Mouse (Mus musculus) MEL (cell line): ENCODE measurements around the gene Cenpn. TPM values are rescaled to one million over a fixed set of nuclear protein-coding genes. Genes with fewer than 3 reads are reported as not detected.

ENCODE experiments used
- DNase-seq: peaks from one replicate; pipeline ENCODE4 v3.0.0; 2011; ENCODE audit warnings: low read depth, low spot score
- H3K27ac ChIP-seq: 2 replicates; pipeline ENCODE4 v1.5.1; 2012; ENCODE audit warnings: low read depth, mild to moderate bottlenecking, control low read depth, low read length, moderate library complexity; ENCODE audit not compliant: control insufficient read depth
- H3K27me3 ChIP-seq, 2 experiments: fragments of 150-350 bp in 1 of 2; sonication (generic) in 1 of 2; 2 replicates each; pipeline ENCODE4 v1.6.1; 2012; ENCODE audit warnings: low read length in 2 of 2, mild to moderate bottlenecking in 2 of 2, improper control_type of control experiment in 1 of 2, moderate library complexity in 1 of 2; ENCODE audit not compliant: insufficient read depth in 2 of 2, control insufficient read depth in 1 of 2
- H3K36me3 ChIP-seq, 2 experiments: 2 replicates each; pipeline ENCODE4 v1.6.1; 2012 to 2014; ENCODE audit warnings: low read length in 2 of 2, improper control_type of control experiment in 1 of 2, inconsistent platforms in 1 of 2, mild to moderate bottlenecking in 1 of 2; ENCODE audit not compliant: insufficient read depth in 2 of 2, control insufficient read depth in 1 of 2
- H3K4me1 ChIP-seq, 2 experiments: fragments of 150-350 bp in 1 of 2; sonication (generic) in 1 of 2; 2 replicates each; pipeline ENCODE4 v1.6.1; 2012; ENCODE audit warnings: low read length in 2 of 2, improper control_type of control experiment in 1 of 2, mild to moderate bottlenecking in 1 of 2; ENCODE audit not compliant: insufficient read depth in 2 of 2, control insufficient read depth in 1 of 2
- H3K4me3 ChIP-seq, 2 experiments: fragments of 150-350 bp in 1 of 2; sonication (generic) in 1 of 2; 2 replicates each; pipeline ENCODE4 v1.5.1; 2012; ENCODE audit warnings: low read depth in 2 of 2, low read length in 2 of 2, mild to moderate bottlenecking in 2 of 2, moderate library complexity in 2 of 2, control low read depth in 1 of 2, improper control_type of control experiment in 1 of 2; ENCODE audit not compliant: control insufficient read depth in 1 of 2, insufficient read depth in 1 of 2
- H3K79me2 ChIP-seq: 2 replicates; pipeline ENCODE4 v1.6.1; 2012; ENCODE audit warnings: mild to moderate bottlenecking, low read length, moderate library complexity; ENCODE audit not compliant: control insufficient read depth, poor library complexity, insufficient read depth
- H3K9ac ChIP-seq: 2 replicates; pipeline ENCODE4 v1.6.1; 2012; ENCODE audit warnings: low read depth, mild to moderate bottlenecking, control low read depth, low read length, moderate library complexity; ENCODE audit not compliant: control insufficient read depth, poor library complexity, severe bottlenecking
- H3K9me3 ChIP-seq: fragments of 150-350 bp; sonication (generic); replicated peaks from 2 replicates; pipeline ENCODE4 v1.6.1; 2012; ENCODE audit warnings: mild to moderate bottlenecking, low read length, improper control_type of control experiment, moderate library complexity; ENCODE audit not compliant: insufficient read depth
- CTCF ChIP-seq, 3 experiments: IDR thresholded peaks in 2 of 3; conservative IDR thresholded peaks in 1 of 3; 2 replicates each; pipeline ENCODE4 v1.5.1; 2011 to 2012; ENCODE audit warnings: low read length in 3 of 3, low read depth in 2 of 3, mild to moderate bottlenecking in 2 of 3, improper control_type of control experiment in 1 of 3, inconsistent platforms in 1 of 3, mixed read lengths in 1 of 3, moderate library complexity in 1 of 3; ENCODE audit not compliant: control insufficient read depth in 1 of 3, insufficient read depth in 1 of 3, poor library complexity in 1 of 3, severe bottlenecking in 1 of 3
- GATA1 ChIP-seq: IDR thresholded peaks from 2 replicates; pipeline ENCODE4 v1.6.1; 2011; ENCODE audit warnings: low read depth, low read length, improper control_type of control experiment
- SIN3A ChIP-seq: IDR thresholded peaks from 2 replicates; pipeline ENCODE4 v1.6.1; 2012; ENCODE audit warnings: low read length, improper control_type of control experiment, inconsistent platforms
- polyA plus RNA-seq, 2 experiments: library from polyadenylated mRNA; stranded (reverse) in 1 of 2; unstranded in 1 of 2; fragments of >175 nt in 1 of 2; fragments of >200 nt in 1 of 2; gene quantifications; 2 replicates each; pipeline versions ENCODE4 v1.2.1 to v1.2.4; 2012; ENCODE audit warnings: low replicate concordance in 2 of 2, low read depth in 1 of 2; ENCODE audit not compliant: insufficient read length in 2 of 2, insufficient read depth in 1 of 2, missing spikeins in 1 of 2
- total RNA-seq: library from RNA; depleted of rRNA; stranded (reverse); fragments of 300-350 nt; gene quantifications from 2 replicates; pipeline ENCODE4 v1.2.3, GENCODE M21; 2012; rRNA removed

Cenpn gene
- total and polyA plus RNA-seq, 3 experiments, result 41.8 to 59.5 TPM; not detected in 1

DNA sequence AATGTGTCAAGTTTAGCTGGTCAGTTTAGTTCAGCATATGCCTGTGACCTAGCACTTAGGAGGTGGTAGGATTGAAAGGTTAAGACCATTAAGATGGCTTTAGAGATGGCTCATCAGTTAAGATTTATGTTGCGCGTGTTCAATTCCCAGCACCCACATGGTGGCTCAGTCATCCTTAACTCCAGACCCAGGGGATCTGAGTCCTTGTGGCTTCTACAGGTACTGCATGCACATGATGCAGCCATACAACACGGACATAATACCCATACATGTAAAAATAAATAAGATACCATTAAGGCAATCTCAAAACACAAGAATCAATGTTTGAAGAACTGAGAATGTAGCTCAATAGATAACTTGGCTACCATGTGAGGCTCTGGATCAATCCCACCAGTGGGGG, 68.3 kb downstream of the Cenpn start:
- H3K9ac ChIP-seq, result no peak overlapping the region
- no peaks in the 10 kb centered on the region for H3K9me3 ChIP-seq
- no peak overlapping the region for H3K4me3 ChIP-seq
- peaks cover 0 to 17% of the 10 kb centered on the region in 2 experiments; a peak in 3 of 4 replicates for H3K4me1 ChIP-seq
- peak; percentile 44 for DNase-seq
- H3K79me2 ChIP-seq, result peaks cover 21% of the 10 kb centered on the region
- peaks cover 0 to 4% of the 10 kb centered on the region in 2 experiments; a peak in 1 of 4 replicates for H3K36me3 ChIP-seq
- peak in 2 of 3 experiments; percentile 18; a peak in 2 of 6 replicates for TF ChIP-seq CTCF (IDR thresholded peaks at IDR 0.05 in 2 of 3, conservative IDR thresholded peaks at IDR 0.05 in 1 of 3; ENCODE audit: control insufficient read depth in 1 of 3, insufficient read depth in 1 of 3, low read depth in 2 of 3, low read length in 3 of 3, poor library complexity in 1 of 3, severe bottlenecking in 1 of 3)
- TF ChIP-seq SIN3A, result no peak
- no peak for TF ChIP-seq GATA1
- H3K27ac ChIP-seq, result no peak overlapping the region
- no peaks in the 10 kb centered on the region for H3K27me3 ChIP-seq

Other genes with a start within 250 kb of the Cenpn start
- gene Cdyl2, start 188.7 kb upstream of the Cenpn start, total RNA-seq, result not detected in 2 replicates
- not detected for gene Cdyl2, start 188.7 kb upstream of the Cenpn start, polyA plus RNA-seq
- 60.2 and 65.4 TPM in 2 replicates for gene Cmc2, start 275 bp upstream of the Cenpn start, total RNA-seq
- gene Cmc2, start 275 bp upstream of the Cenpn start, polyA plus RNA-seq, result 100 to 1,000 TPM in 1 of 2 experiments, not detected in 1; 111 TPM
- gene Atmin, start 21.7 kb downstream of the Cenpn start, total RNA-seq, result 17.3 and 19.7 TPM in 2 replicates
- 10 to 100 TPM in 1 of 2 experiments, not detected in 1; 34.5 TPM for gene Atmin, start 21.7 kb downstream of the Cenpn start, polyA plus RNA-seq
- gene 1700030J22Rik, start 57.2 kb downstream of the Cenpn start, total RNA-seq, result 0.15 and 0.16 TPM in 2 replicates
- under 1 TPM in 1 of 2 experiments, not detected in 1; 0.38 TPM for gene 1700030J22Rik, start 57.2 kb downstream of the Cenpn start, polyA plus RNA-seq
- gene Gcsh, start 71.8 kb downstream of the Cenpn start, total RNA-seq, result 118 and 137 TPM in 2 replicates
- gene Gcsh, start 71.8 kb downstream of the Cenpn start, polyA plus RNA-seq, result 10 to 100 TPM in 1 of 2 experiments, not detected in 1; 77.1 TPM
- gene Pkd1l2, start 160.7 kb downstream of the Cenpn start, total RNA-seq, result 0.92 and 1.5 TPM in 2 replicates
- under 1 TPM in 1 of 2 experiments, not detected in 1; 0.86 TPM for gene Pkd1l2, start 160.7 kb downstream of the Cenpn start, polyA plus RNA-seq
- 1.2 and 1.6 TPM in 2 replicates for gene Bco1, start 174.1 kb downstream of the Cenpn start, total RNA-seq
- under 1 TPM in 1 of 2 experiments, not detected in 1; 0.70 TPM for gene Bco1, start 174.1 kb downstream of the Cenpn start, polyA plus RNA-seq
- 8.2 and 8.7 TPM in 2 replicates for gene Gan, start 236.4 kb downstream of the Cenpn start, total RNA-seq
- gene Gan, start 236.4 kb downstream of the Cenpn start, polyA plus RNA-seq, result 1 to 10 TPM in 1 of 2 experiments, not detected in 1; 5.6 TPM